Mouse (Mus musculus): ENCODE measurements around the gene Lst1.

DNA sequence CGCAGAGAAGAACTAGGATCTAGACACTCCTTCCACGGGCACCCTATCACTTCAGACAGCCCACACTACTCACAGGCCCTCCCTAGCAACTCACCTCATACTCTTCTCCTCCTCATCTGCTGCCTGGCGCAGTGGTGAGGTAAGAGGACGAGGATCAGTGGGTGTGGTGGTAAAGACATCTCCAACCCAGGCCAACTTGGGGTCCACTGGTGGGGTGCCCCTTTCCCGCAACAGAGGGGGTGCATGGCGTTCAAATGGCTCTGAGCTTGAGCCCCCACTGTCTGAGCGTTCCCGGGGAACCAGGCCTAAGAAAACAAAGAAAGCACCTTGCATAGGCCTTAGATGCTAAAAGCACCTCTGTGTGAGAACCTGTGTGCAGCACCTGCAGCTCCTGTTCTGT lies 31.0 kb downstream of the Lst1 start:
- TF ChIP-seq CTCF (IDR thresholded peaks at IDR 0.05; ENCODE audit: low read depth): no peak
- no peak for TF ChIP-seq EP300 (IDR thresholded peaks at IDR 0.05; ENCODE audit: low read depth)

Data from liver, embryonic 14.5 days (tissue).